Comparison of ENCODE assay signal across 26 mouse cellular contexts in the genomic region with DNA sequence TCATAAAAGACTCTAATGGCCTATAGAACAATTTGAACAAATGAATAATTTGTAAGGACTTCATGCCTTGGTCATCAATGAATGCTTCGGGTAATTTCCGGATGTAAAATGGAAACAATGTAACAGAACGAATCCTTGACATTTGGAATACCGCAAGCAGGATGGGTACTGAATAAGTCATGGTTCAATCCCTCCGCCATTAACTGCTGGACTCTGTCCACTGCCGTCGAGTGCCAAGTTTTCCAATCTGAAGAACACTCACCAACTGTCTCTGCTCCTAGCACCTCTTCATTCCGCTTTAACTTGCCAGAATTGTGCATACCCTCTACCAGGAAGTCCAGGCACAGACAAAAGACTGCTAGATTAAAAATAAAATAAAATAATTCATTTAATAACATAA. TPM values are rescaled to one million over a fixed set of nuclear protein-coding genes. Genes with fewer than 3 reads are reported as not detected.
A peak's percentile ranks its signal among the peaks of the same experiment; 100 is the strongest.
DNase-seq lines count a peak whose midpoint lies in the region; ATAC-seq lines count a peak whose summit lies in the region.
"Had no signal": no experiment of that assay in that cellular context is flagged by ENCODE, and none has a peak within 500 bp of the region (broad histone marks: within the 10 kb centered on the region; RNA-seq: fewer than 3 reads in every experiment).

No protein-coding gene starts in this region.

- 90% methylated on average over 8 of the region's 8 CpGs for WGBS in kidney, embryonic 15.5 days

- H3K9me3 ChIP-seq in kidney, embryonic 15.5 days (replicated peaks): no peaks in the 10 kb centered on the region
- H3K9me3 ChIP-seq: forebrain, embryonic 10.5 days; forebrain, embryonic 13.5 days; heart, embryonic 12.5 days; heart, embryonic 15.5 days; hindbrain, embryonic 10.5 days; hindbrain, embryonic 13.5 days had no signal

- no peak overlapping the region for H3K9ac ChIP-seq in kidney, embryonic 15.5 days
- H3K9ac ChIP-seq: forebrain, embryonic 13.5 days; heart, embryonic 12.5 days; heart, embryonic 15.5 days; hindbrain, embryonic 13.5 days had no signal

- peak; percentile 35 for DNase-seq in heart, adult 11 months
- DNase-seq in heart, adult 9 months (ENCODE audit: low spot score in 2 of 2): no peak
- peak; percentile 41 to 66 for DNase-seq in kidney, adult 8-10 months
- DNase-seq in kidney, postnatal 36 days: peak; percentile 38 to 72
- no peak for DNase-seq in kidney, postnatal 10 days
- DNase-seq in Muller cell, postnatal 12 days (ENCODE audit: inconsistent ontology term): peak; percentile 40
- DNase-seq in layer of hippocampus, adult 9-11 months: no peak
- DNase-seq: adrenal gland, adult 8-10 months; adrenal gland, postnatal 25 days; cerebellum, adult 11-12 months; cerebellum, adult 8-10 months; gastrocnemius, postnatal 10 days; gastrocnemius, postnatal 36 days; heart, postnatal 10 days; heart, postnatal 36 days had no signal

- no peaks in the 10 kb centered on the region for H3K4me1 ChIP-seq in kidney, embryonic 15.5 days
- H3K4me1 ChIP-seq: forebrain, embryonic 13.5 days; heart, embryonic 12.5 days; heart, embryonic 15.5 days; hindbrain, embryonic 10.5 days; hindbrain, embryonic 13.5 days had no signal

- H3K27me3 ChIP-seq in kidney, embryonic 15.5 days: no peaks in the 10 kb centered on the region; the same call in 1 of the 2 replicates

- H3K27ac ChIP-seq in kidney, embryonic 15.5 days: no peak overlapping the region
- H3K27ac ChIP-seq: forebrain, embryonic 10.5 days; forebrain, embryonic 13.5 days; heart, embryonic 15.5 days; hindbrain, embryonic 10.5 days; hindbrain, embryonic 13.5 days had no signal

- no peaks in the 10 kb centered on the region for H3K36me3 ChIP-seq in kidney, embryonic 15.5 days
- H3K36me3 ChIP-seq: forebrain, embryonic 10.5 days; heart, embryonic 12.5 days; heart, embryonic 15.5 days; hindbrain, embryonic 10.5 days; hindbrain, embryonic 13.5 days had no signal

- no peak overlapping the region for H3K4me3 ChIP-seq in kidney, embryonic 15.5 days (replicated peaks)
- H3K4me3 ChIP-seq: forebrain, embryonic 10.5 days; forebrain, embryonic 13.5 days; heart, embryonic 12.5 days; heart, embryonic 15.5 days; hindbrain, embryonic 10.5 days; hindbrain, embryonic 13.5 days had no signal

- H3K4me2 ChIP-seq in kidney, embryonic 15.5 days: no peak overlapping the region
- H3K4me2 ChIP-seq: forebrain, embryonic 13.5 days; heart, embryonic 12.5 days; heart, embryonic 15.5 days; hindbrain, embryonic 13.5 days had no signal

- ATAC-seq in kidney, embryonic 15.5 days (replicated peaks; ENCODE audit: low FRiP score): no peak
- ATAC-seq: activated CD4-positive, CD25-positive, alpha-beta regulatory T cell, adult 4 months; CD4-positive, CD25-positive, alpha-beta regulatory T cell, adult 4 months; forebrain, embryonic 13.5 days; forebrain, embryonic 16.5 days; hindbrain, embryonic 16.5 days had no signal

RNA-seq across cellular contexts. Expression of a gene that starts 25.4 kb away (rescaled TPM):
- 54.0 and 54.5 TPM in 2 replicates for polyA plus RNA-seq in kidney, embryonic 15.5 days (2015; fragmentation: Nextera tagmentation; extraction: Ambion mirVana)

Comparison
In these comparisons a context has a peak if more than half of its experiments do, and no peak if none do; other contexts are left out.
1. DNase-seq: peak in heart, adult 11 months (single experiment), kidney, adult 8-10 months (2 of 2), kidney, postnatal 36 days (2 of 2) and Muller cell, postnatal 12 days (single experiment); none in heart, adult 9 months (0 of 2), kidney, postnatal 10 days (single experiment) and layer of hippocampus, adult 9-11 months (single experiment).